Mouse (Mus musculus): ENCODE data around the gene Mum1.

Mum1 gene

DNA sequence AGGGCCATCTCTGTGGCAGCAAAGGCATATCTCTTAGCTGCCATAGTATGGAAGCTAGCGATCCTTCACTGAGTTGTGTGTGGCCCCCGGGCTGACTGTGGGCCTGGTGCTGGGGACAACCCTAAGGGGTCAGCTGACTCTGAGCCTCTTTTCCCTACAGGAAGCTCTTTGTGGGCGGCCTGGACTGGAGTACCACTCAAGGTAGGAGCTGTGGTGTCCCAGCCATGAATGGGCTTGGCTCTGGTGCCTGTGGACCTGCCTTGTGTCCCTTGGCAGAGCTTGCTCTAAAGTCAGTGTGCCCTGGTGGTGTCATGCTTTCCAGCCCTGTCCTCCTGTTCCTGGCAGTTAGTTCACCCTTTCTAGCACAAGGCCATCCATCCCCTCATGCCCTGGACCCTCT, 47.6 kb downstream of the Mum1 start:
- DNase-seq = no peak

DNA sequence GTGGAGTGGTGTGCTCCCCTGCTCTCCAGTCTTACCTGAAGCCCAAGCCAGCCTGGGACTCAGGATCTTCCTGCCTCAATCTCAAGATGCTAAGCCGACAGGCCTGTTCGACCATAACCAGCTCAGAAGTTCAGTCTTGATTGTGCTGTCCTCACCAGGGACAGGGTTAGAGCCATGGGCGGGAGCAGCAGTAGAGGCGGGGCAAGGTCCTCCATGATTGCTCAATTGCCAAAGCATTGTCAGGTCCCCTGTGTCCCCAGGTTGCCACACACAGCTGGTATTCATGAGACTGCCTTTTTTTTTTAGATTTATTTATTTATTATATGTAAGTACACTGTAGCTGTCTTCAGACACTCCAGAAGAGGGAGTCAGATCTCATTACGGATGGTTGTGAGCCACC, 50.0 kb downstream of the Mum1 start:
- DNase-seq = no peak

DNA sequence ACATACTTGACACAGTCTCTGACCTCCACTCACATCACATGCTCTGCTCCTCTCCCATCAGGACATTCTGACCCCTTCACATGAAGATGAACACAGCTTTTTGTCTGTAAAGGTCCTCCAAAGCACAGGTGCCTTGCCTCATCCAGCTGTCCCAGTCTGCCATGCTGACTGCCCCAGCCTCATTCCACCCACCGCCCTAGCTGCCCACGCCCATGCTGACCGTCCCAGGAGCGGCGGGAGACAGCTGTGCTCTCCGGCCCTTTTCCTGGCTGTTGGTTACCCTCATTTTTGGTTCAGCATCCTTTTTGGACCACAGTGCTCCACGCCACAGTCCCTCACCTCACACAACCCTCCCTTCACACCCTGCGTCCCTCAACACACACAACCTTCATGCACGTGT, 52.2 kb downstream of the Mum1 start:
- no peak for DNase-seq

DNA sequence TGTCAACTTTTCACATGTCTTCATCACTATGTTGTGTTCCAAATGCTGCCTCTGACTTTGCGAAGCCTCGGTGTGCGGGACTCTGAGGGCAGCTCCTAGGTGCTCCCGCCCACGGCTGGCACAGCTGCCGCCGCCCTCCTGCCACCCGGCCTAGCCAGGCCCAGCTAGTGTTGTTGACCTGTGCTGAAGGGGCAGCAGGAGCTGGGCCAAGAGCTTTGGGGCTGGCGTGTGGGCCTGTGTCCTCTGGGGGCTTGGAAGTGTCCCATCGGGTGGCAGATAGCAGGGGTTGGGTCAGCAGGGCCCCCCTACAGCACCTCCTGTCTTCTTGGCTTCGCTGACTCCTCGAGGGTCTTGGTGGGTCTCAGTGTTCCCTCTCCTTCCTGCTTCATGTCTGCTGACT, 53.0 kb downstream of the Mum1 start:
- no peak for DNase-seq

DNA sequence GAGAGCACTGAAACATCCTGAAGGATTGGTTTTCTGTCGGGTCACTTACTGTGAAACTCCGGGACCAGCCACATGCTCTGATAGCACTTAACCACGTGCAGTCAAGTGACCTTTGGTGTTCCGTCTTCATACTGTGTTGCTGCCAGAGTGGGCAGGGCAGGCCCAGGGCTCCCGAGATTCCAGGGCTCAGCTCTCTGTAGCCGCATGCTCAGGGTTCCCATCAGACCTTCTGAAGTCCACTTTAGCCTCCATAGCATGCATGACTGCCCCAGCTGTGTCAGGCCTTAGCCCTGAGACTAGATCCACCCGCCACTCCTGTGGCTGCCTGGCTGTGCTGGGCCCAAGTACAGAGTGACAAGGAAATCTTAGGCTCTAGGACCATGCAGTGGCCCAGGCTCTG, 55.1 kb downstream of the Mum1 start:
- DNase-seq = no peak

DNA sequence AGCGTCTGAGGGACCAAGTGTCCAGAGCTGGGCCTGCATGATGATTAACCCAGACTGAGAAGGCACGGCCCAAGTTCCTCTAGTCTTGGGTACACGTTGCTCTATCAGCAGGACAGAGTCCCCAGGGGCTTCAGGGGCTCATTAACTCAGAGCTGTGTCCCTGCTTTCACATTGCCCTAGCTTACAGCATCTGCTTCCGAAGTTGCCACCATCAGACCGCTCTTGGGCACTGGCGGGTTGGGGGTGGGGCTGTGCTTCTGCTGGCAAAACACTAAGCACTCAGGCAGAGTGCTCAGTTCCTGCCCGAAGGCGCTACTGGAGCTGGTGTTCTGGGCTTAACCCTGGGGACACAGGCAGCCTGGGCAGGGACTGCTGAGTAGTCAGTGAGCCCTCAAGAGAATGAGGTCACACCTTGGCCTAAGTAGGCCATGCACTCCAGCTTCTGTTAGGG, 55.7 kb downstream of the Mum1 start:
- no peak for DNase-seq

DNA sequence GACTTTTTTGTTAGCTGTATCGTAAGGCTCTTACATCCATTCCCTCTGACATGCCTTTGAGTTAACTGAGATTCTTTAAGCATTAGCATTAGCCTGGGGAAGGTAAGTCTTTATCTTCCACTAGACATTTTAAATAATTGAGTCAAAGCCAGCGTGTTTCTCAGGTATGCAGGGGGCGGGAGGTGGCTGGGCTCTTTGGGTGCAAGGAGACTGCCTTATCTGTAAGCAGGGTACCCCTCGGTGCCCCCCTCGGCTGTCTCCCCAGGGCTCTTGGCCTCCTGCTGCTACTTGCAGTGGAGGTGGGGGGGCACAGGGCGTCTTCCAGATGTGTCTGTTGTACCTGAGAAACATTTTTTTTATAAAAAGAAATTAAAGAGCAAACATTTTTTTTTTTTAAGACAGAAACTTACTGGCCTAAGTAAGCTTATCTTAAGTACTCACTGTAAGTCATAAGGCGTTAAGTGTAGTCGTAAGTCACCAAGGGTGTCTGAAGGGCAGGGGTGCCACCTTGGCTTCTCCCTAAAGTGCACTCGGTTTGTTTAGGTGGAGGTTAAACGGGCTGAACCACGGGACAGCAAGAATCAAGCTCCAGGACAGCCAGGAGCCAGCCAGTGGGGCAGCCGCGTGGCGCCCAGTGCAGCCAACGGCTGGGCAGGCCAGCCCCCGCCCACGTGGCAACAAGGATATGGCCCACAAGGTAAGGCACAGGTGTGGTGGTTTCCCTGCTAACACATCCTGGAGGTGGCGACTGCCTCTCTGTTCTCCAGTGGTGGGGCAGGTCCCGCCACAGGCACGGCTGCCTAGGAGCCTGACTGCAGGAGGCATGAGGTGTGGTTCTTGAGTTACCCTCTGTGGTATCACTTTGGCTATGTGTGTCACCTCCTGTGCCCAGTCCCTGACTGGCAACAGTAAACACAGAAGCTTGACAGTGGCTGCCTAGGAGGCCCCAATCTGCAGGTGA, 56.5 kb downstream of the Mum1 start:
- no peak for DNase-seq

GRCm38 (mm10) chr10:80285222-80286070, 59.2 kb downstream of the Mum1 start:
- DNase-seq = no peak

- DNase-seq = no peak
These were observed 61.9 kb downstream of the Mum1 start for GRCm38 (mm10) chr10:80288097-80288496.

GRCm38 (mm10) chr10:80288657-80289056, 62.4 kb downstream of the Mum1 start:
- DNase-seq = no peak

GRCm38 (mm10) chr10:80292251-80293146, 66.3 kb downstream of the Mum1 start, which contains the start of gene Rps15:
Gene Rps15, plus strand, starts transcription at chr10:80292453.
- peak; percentile 95 to 96 for DNase-seq

DNA sequence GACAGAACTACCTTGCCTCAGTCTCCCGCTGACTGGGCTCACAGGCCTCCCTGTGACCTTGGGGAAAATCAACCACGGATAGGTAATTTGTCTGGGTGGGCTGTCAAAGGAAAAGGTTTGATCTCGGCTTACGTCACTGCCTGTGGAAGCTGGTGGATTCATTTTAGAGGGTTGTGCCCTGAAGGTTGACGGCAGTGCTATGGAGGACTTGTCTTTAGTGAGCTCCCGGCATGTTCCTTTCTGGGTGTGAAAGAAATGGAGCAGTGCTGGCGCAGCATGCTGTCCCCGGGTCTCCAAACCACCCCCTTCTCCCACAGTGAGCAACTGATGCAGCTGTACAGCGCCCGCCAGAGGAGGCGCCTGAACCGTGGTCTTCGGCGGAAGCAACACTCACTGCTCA, 67.1 kb downstream of the Mum1 start:
- DNase-seq = peak in 1 of 2 experiments; percentile 27
